Mouse (Mus musculus) naive thymus-derived CD4-positive, alpha-beta T cell, adult 2 months (primary cell): ENCODE data around the gene Ddah1.
"Not testable (repeated sequence)": the region's sequence is repeated elsewhere in the genome, so short reads cannot be mapped to it uniquely, and the experiment has no call there.

Experiments used
- DNase-seq: peaks from one replicate; pipeline ENCODE4 v3.0.0-alpha.2; 2011; ENCODE audit warnings: low read depth

Gene Ddah1

DNA sequence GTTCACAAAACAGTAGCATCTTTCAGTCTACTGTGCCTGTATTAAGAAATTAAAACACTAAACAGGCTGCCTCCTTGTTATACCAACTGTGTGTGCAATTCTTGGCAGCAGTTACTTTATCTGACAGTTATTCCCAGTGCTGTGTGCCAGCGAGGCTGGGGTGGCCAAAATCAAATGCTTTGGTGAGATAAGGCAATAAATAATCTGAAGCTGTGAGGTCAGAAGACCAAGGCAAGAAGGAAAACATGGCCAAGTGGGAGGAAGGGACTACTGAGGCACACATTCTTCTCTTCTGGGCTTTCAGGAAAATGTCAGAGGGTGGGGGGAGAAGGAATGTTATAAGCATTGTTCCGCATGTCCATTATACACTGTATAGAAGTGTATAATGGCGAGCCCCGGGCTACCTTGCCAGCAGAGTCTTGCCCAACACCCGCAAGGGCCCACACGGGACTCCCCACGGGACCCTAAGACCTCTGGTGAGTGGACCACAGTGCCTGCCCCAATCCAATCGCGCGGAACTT lies 106.3 kb downstream of the Ddah1 start:
- DNase-seq: no peak

DNA sequence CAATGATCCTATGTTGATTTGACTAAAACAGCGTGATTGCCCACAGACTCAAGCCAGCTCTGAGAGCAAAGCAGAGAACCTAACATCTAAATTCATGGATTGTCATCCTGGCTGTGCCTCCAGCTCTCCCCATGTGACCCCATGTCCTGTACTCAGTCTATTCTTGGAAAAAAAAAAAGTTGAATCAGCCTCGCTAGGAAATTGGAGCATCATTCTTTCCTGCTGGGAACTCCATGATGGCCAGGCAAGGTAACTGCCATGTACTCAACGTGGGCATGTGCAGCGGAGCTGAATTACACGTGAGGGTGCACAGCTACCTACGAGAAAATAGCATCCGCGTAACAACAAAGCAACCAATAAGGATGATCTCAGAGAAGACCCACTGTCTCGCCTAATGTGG lies 114.2 kb downstream of the Ddah1 start:
- DNase-seq: no peak

GRCm38 (mm10) chr3:145873271-145873670 lies 114.8 kb downstream of the Ddah1 start:
- no peak for DNase-seq

- no peak for DNase-seq
These were observed 115.7 kb downstream of the Ddah1 start for GRCm38 (mm10) chr3:145874126-145874525.

GRCm38 (mm10) chr3:145876120-145876519 lies 117.6 kb downstream of the Ddah1 start:
- no peak for DNase-seq

- not testable (repeated sequence) for DNase-seq
These were observed 120.4 kb downstream of the Ddah1 start for GRCm38 (mm10) chr3:145878867-145879266.

DNA sequence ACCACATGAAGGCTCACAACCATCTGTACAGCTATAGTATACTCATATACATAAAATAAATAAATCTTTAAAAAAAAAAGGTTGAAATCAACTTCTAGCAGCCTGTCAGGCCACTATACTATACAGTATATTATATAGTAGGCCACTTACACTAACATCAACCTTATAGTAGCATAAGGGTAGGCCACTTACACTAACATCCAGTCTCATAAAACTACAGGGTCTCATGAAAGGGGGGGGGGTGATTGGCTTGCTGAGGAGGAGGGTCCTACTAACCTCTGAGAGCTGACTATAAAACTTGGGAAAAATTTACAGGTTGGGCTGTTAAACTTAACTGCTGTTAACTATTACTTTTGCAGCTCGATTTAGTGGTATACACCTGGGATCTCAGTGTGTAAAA lies 121.9 kb downstream of the Ddah1 start:
- no peak for DNase-seq

- no peak for DNase-seq
These were observed 123.8 kb downstream of the Ddah1 start for GRCm38 (mm10) chr3:145882076-145882874.

- no peak for DNase-seq
These were observed 124.8 kb downstream of the Ddah1 start for GRCm38 (mm10) chr3:145883233-145883632.

GRCm38 (mm10) chr3:145885376-145885775 lies 126.9 kb downstream of the Ddah1 start:
- no peak for DNase-seq

GRCm38 (mm10) chr3:145885851-145886464 lies 127.5 kb downstream of the Ddah1 start:
- no peak for DNase-seq

- DNase-seq: no peak
These were observed 129.0 kb downstream of the Ddah1 start for GRCm38 (mm10) chr3:145887430-145887971.

- DNase-seq: no peak
These were observed 132.1 kb downstream of the Ddah1 start for GRCm38 (mm10) chr3:145890346-145891132.

DNA sequence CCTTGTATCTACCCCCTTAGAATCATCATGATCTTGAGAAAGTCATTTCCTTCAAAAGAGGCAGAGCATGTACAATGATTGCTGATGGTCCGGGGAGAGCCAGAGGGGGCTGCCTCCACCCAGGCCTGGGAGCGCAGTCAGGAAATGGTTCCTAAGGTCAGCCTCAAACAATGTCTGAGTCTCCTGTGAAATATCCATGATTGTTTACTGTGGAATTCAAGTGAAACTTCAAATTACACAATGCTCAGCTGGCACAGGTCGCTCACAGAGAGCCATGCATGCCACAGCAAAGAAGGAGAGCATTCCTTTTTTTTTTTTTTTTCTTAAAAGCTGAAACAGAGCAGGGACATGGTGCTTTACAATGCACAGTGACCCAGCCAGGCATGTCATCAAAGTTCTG lies 134.0 kb downstream of the Ddah1 start:
- no peak for DNase-seq

GRCm38 (mm10) chr3:145894131-145894530 lies 135.7 kb downstream of the Ddah1 start:
- DNase-seq: no peak

DNA sequence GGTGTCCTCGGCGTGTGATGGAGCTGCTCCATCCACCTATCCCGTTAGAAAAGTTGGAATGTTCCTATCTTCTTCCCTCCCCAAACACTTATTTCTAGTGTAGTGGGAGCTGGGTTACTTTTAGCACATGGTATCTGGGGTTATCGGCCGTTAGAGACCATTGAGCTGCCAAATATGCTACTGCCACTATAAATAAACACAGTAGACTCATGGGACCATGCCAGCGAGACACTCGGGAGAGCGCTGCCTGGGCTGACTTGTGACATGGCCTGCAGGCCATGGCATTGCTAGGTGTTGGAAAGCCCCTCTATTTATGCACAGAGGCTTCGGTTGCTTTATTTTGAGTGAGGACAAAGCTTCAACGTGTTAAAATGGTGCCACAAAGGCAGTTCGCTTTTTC lies 139.3 kb downstream of the Ddah1 start:
- DNase-seq: no peak

DNA sequence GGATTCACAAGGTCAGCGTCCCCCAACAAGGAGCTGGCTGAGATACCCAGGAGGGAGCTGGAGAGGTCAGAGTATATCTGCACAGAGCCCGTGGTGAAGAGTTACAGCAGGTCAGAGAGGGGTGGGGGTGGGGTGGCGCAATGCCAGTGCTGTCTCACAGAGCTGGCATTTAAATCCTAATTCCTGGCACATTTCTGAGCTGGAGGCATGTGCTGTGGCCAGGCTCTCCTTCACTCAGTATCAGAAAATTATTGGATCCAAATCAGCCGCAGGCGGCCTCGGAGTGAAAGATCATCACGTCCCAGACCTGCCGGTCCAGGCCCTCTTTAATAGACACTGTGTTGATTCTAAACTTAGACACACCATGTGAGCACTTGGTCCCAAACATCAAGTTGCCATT lies 141.4 kb downstream of the Ddah1 start:
- no peak for DNase-seq

DNA sequence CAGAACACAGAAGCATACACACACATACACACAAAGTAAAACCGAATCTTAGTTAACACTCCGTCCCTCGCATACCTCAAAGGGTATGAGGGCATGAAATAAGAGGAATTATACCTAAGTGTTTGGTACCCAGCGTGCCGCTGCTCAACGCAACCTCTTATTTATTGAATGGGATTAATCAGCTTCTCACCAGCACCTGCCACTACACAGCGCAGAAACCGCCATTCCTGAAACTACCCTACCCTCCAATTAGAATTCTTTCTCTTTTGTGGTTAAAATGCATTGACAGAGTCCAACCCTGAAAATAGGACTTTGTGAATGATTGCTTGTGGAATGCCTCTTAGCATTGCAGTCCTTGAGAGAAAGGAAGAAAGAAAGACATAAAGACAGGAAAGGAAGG lies 145.1 kb downstream of the Ddah1 start:
- no peak for DNase-seq

DNA sequence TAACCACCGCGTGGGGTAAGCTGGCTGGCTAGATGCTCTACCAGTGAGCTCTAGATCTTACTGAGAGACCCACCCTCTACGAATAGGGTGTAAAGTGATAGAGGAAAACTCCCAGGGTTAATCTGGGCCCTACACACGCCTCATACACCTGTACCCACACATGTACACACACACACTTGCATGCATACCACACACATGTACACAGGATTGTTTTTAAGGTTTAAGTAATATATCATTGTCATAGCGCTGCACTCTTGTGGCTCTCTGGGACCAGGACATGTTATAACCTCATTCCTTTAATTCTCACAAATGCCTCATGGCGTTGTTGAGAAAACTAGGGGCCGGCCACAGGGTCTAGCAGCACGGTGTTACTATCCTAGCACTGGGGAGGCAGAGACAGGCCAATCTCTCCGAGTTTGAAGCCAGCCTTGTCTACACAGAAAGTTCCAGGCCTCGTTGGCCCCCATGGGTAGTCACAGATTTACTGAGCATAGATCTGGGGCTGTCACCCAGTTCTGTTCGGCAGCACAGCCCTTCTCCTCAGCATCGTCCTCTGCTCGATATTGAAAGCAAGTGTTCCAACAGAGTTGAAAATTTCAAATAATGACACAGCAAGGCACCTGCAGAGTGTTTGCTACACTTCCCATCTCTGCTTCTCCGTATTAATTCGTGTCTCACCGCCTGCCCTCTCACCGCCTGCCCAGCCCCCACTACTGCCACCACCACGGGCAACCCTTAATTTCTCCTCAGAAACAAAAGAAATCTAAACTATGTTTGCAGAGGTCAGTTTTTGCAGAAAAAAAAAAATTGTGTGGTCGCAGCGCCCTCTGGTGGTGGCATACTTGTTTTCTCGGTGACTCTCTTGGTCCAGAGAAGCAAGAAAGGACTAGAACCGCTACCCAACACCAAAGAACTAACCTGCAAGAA lies 146.6 kb downstream of the Ddah1 start:
- peak; percentile 68 for DNase-seq

GRCm38 (mm10) chr3:145906582-145906981 lies 148.1 kb downstream of the Ddah1 start:
- no peak for DNase-seq

DNA sequence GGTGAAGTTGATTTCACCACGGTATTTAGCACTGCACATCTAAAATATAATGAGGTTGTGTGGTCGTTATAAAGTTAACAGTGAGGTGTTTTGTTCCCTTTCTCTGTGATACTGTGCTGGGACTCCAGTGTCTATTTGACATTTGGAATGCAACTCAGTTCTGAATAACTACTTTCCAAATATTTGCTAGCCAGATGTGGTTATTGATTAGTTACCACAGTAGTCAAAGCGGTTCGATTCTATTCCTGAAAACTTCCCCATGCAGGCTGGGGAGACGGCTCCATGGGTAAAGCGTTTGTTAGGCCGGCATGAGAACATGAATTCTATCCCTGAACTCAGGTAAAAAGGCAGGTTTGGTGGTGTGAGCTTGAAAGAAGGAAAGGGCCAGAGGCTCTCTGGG lies 154.0 kb downstream of the Ddah1 start:
- no peak for DNase-seq
